Mouse (Mus musculus) embryonic facial prominence, embryonic 13.5 days (tissue): ENCODE measurements at regions not wholly inside any gene's neighbourhood (a gene's known extent, or its start where the extent isn't known, plus 50 kb on each side); places are given as distances from the start of the nearest gene placed in this dataset.
"Not testable (repeated sequence)": the region's sequence is repeated elsewhere in the genome, so short reads cannot be mapped to it uniquely, and the experiment has no call there.

Experiments
- ATAC-seq: fragments of 200-750 bp; cut with Nextera tagmentation; 2 replicates; pipeline ENCODE4 v1.8.0; 2017; ENCODE audit warnings: low read depth; ENCODE audit not compliant: insufficient number of reproducible peaks, insufficient read depth, low FRiP score, low TSS enrichment
- H3K27ac ChIP-seq: fragments of 300-500 bp; sonication (generic); 2 replicates; pipeline ENCODE4 v1.5.1; 2015; ENCODE audit warnings: moderate library complexity, mild to moderate bottlenecking, inconsistent platforms
- H3K27me3 ChIP-seq: fragments of 300-500 bp; sonication (generic); 2 replicates; pipeline ENCODE4 v1.6.1; 2015; ENCODE audit warnings: mild to moderate bottlenecking, inconsistent platforms
- H3K36me3 ChIP-seq: fragments of 300-500 bp; sonication (generic); 2 replicates; pipeline ENCODE4 v1.6.1; 2015; ENCODE audit warnings: mild to moderate bottlenecking, inconsistent platforms
- H3K4me1 ChIP-seq: fragments of 300-500 bp; sonication (generic); 2 replicates; pipeline ENCODE4 v1.6.1; 2015; ENCODE audit warnings: inconsistent platforms
- H3K4me2 ChIP-seq: fragments of 300-500 bp; sonication (generic); 2 replicates; pipeline ENCODE4 v1.6.1; 2015; ENCODE audit warnings: moderate library complexity, mild to moderate bottlenecking, inconsistent platforms
- H3K4me3 ChIP-seq: fragments of 300-500 bp; sonication (generic); 2 replicates; pipeline ENCODE4 v1.5.1; 2015; ENCODE audit warnings: mild to moderate bottlenecking, inconsistent platforms
- H3K9ac ChIP-seq: fragments of 300-500 bp; sonication (generic); 2 replicates; pipeline ENCODE4 v1.6.1; 2015; ENCODE audit warnings: mild to moderate bottlenecking, inconsistent platforms
- H3K9me3 ChIP-seq: fragments of 300-500 bp; sonication (generic); 2 replicates; pipeline ENCODE4 v1.6.1; 2016; ENCODE audit warnings: inconsistent platforms
- WGBS: fragments of 180-500 bp; shearing (Covaris S2); methylation state at CpG from one replicate; pipeline ENCODE4 v1.1.7; 2015; ENCODE audit warnings: mixed read lengths; 5-methylcytosine and 5-hydroxymethylcytosine counted together

DNA sequence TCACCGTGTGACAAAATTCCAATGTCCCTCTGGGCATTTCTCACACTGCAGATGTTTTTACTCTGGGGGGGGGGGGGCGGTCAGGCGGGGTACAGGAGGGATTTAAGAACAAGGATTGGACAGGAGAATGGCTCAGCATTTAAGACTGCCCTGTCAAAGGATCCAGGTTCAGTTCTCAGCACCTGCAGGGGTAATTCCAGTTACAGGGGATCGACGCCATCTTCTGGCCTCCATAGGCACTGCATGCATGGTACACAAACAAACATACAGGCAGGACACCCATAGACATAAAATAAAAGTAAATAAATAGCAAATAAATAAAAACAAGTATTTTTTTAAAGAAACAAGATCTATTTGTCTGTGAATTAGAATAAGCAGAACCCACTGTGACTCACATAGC, 383.1 kb upstream of the Arid1b start:
- H3K27ac ChIP-seq = no peak overlapping the region
- no peaks in the 10 kb centered on the region for H3K4me1 ChIP-seq
- H3K36me3 ChIP-seq = no peaks in the 10 kb centered on the region
- 88% methylated on average over 5 of the region's 5 CpGs for WGBS
- no peak for ATAC-seq
- H3K4me3 ChIP-seq = no peak overlapping the region
- H3K9ac ChIP-seq = no peak overlapping the region
- H3K9me3 ChIP-seq = peaks cover 7% of the 10 kb centered on the region
- H3K27me3 ChIP-seq = no peaks in the 10 kb centered on the region
- no peak overlapping the region for H3K4me2 ChIP-seq

- ATAC-seq = no peak
- WGBS = 79% methylated on average over 2 of the region's 2 CpGs
- H3K36me3 ChIP-seq = no peaks in the 10 kb centered on the region
Measured at GRCm38 (mm10) chr17:4611711-4612110, 382.4 kb upstream of the Arid1b start.

GRCm38 (mm10) chr17:4612136-4612535, 382.0 kb upstream of the Arid1b start:
- no peak overlapping the region for H3K9ac ChIP-seq
- no peaks in the 10 kb centered on the region for H3K27me3 ChIP-seq
- no peak for ATAC-seq
- H3K9me3 ChIP-seq = peaks cover 7% of the 10 kb centered on the region
- no peak overlapping the region for H3K27ac ChIP-seq
- WGBS = 50% methylated on average over 10 of the region's 10 CpGs
- H3K4me2 ChIP-seq = no peak overlapping the region
- H3K36me3 ChIP-seq = no peaks in the 10 kb centered on the region
- no peaks in the 10 kb centered on the region for H3K4me1 ChIP-seq
- no peak overlapping the region for H3K4me3 ChIP-seq

More at GRCm38 (mm10) chr17:4611711-4612110, 382.4 kb upstream of the Arid1b start:
- Histone ChIP-seq H3K4me1 (no peaks in the 10 kb centered on the region), H3K4me2 (no peak overlapping the region), H3K27ac (no peak overlapping the region), H3K4me3 (no peak overlapping the region), H3K27me3 (no peaks in the 10 kb centered on the region), H3K9me3 (peaks cover 7% of the 10 kb centered on the region), H3K9ac (no peak overlapping the region)

- Histone ChIP-seq H3K4me2 (no peak overlapping the region), H3K9me3 (peaks cover 5% of the 10 kb centered on the region), H3K9ac (no peak overlapping the region), H3K36me3 (no peaks in the 10 kb centered on the region), H3K27me3 (no peaks in the 10 kb centered on the region), H3K27ac (no peak overlapping the region), H3K4me1 (no peaks in the 10 kb centered on the region), H3K4me3 (no peak overlapping the region)
- 87% methylated on average over 7 of the region's 7 CpGs for WGBS
- ATAC-seq = no peak
Measured at GRCm38 (mm10) chr17:4612741-4613140, 381.4 kb upstream of the Arid1b start.

DNA sequence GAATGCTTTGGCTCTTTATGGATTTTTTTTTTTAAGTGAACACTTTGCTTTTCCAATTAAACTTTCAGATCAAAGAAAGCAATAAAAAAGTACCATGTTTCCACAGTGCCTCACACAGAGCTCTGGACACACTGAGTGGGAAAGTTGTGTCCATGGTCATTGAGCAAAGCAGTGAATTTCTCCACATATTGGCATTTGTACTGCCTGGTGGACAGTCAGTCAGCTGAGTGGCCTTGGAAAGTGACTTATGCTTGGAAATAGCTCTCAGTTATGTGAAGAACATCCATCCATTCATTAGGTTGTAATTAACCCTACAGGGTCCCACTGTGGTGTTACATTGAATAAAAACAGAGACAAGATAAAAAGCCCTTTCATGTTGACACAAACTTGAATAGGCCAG, 373.8 kb upstream of the Arid1b start:
- H3K27ac ChIP-seq = no peak overlapping the region
- H3K4me3 ChIP-seq = no peak overlapping the region
- H3K9me3 ChIP-seq = no peaks in the 10 kb centered on the region
- H3K27me3 ChIP-seq = no peaks in the 10 kb centered on the region
- H3K4me2 ChIP-seq = no peak overlapping the region
- H3K36me3 ChIP-seq = no peaks in the 10 kb centered on the region
- H3K9ac ChIP-seq = no peak overlapping the region
- no peaks in the 10 kb centered on the region for H3K4me1 ChIP-seq
- ATAC-seq = no peak

- not testable (repeated sequence) for H3K9me3 ChIP-seq, H3K36me3 ChIP-seq, H3K4me1 ChIP-seq, H3K27me3 ChIP-seq, ATAC-seq, H3K27ac ChIP-seq, H3K4me2 ChIP-seq, H3K9ac ChIP-seq, H3K4me3 ChIP-seq
- 94% methylated on average over 1 of the region's 1 CpGs for WGBS
Measured at GRCm38 (mm10) chr17:4626126-4626525, 368.0 kb upstream of the Arid1b start.

- Histone ChIP-seq H3K4me2 (no peak overlapping the region), H3K36me3 (no peaks in the 10 kb centered on the region), H3K4me3 (no peak overlapping the region), H3K4me1 (no peaks in the 10 kb centered on the region), H3K27me3 (no peaks in the 10 kb centered on the region), H3K9me3 (no peaks in the 10 kb centered on the region), H3K27ac (no peak overlapping the region), H3K9ac (no peak overlapping the region)
- WGBS = 83% methylated on average over 7 of the region's 7 CpGs
- ATAC-seq = no peak
Measured at GRCm38 (mm10) chr17:4627542-4627941, 366.6 kb upstream of the Arid1b start.

DNA sequence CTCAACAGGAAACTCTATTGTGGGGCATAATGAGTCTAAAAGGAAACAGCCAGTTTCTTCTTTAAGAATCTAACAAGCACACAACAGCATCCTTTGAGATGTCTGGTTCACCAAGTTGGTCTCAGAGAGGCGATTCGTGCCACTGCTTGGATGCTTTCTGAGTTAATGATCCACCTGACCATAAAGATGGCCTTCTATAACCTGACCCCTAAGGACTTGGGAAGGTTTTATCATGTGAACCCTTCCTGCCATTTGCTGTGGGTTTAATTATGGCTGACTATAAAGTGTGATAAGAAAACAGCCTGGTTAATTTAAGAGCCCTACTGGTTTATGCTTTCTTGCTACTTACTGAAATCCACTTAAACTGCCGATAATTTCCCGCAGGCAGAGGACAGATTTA, 363.0 kb upstream of the Arid1b start:
- no peaks in the 10 kb centered on the region for H3K36me3 ChIP-seq
- no peak overlapping the region for H3K9ac ChIP-seq
- no peaks in the 10 kb centered on the region for H3K4me1 ChIP-seq
- no peaks in the 10 kb centered on the region for H3K27me3 ChIP-seq
- ATAC-seq = no peak
- H3K4me3 ChIP-seq = no peak overlapping the region
- H3K4me2 ChIP-seq = no peak overlapping the region
- H3K9me3 ChIP-seq = no peaks in the 10 kb centered on the region
- no peak overlapping the region for H3K27ac ChIP-seq
- 91% methylated on average over 4 of the region's 4 CpGs for WGBS

GRCm38 (mm10) chr17:4632506-4632905, 361.6 kb upstream of the Arid1b start:
- H3K36me3 ChIP-seq = no peaks in the 10 kb centered on the region
- H3K4me3 ChIP-seq = no peak overlapping the region
- 92% methylated on average over 2 of the region's 2 CpGs for WGBS
- no peak for ATAC-seq
- H3K4me1 ChIP-seq = no peaks in the 10 kb centered on the region
- H3K27me3 ChIP-seq = no peaks in the 10 kb centered on the region
- H3K4me2 ChIP-seq = no peak overlapping the region
- no peaks in the 10 kb centered on the region for H3K9me3 ChIP-seq
- no peak overlapping the region for H3K27ac ChIP-seq
- no peak overlapping the region for H3K9ac ChIP-seq

DNA sequence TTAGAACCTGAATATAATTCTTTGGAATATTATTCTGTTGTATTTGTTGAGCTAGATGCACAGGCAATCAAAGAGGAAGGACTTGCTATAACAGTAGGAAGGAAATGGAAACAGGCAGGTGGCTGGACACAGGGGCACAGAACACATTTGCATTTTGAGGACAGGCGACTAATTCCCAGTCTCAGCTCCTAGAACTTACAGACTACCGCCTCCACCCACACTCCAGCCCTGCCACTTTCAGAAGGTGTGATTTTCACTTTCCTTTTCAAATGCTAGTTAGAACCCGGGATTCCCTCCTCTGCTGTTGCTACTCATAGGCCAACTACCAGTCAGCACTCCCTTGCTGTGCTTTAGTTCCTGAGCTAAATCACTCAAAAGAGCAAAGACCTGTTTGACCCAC, 360.4 kb upstream of the Arid1b start:
- Histone ChIP-seq H3K27me3 (no peaks in the 10 kb centered on the region), H3K4me2 (no peak overlapping the region), H3K9ac (no peak overlapping the region), H3K4me1 (no peaks in the 10 kb centered on the region), H3K27ac (no peak overlapping the region), H3K36me3 (no peaks in the 10 kb centered on the region), H3K9me3 (no peaks in the 10 kb centered on the region), H3K4me3 (no peak overlapping the region)
- no peak for ATAC-seq
- WGBS = 70% methylated on average over 3 of the region's 3 CpGs

GRCm38 (mm10) chr17:4636796-4637353, 357.3 kb upstream of the Arid1b start:
- no peak overlapping the region for H3K27ac ChIP-seq
- ATAC-seq = no peak
- 62% methylated on average over 5 of the region's 5 CpGs for WGBS
- peaks cover 4% of the 10 kb centered on the region; the same call in 1 of the 2 replicates for H3K4me1 ChIP-seq
- no peaks in the 10 kb centered on the region for H3K36me3 ChIP-seq
- H3K4me2 ChIP-seq = no peak overlapping the region
- H3K9ac ChIP-seq = no peak overlapping the region
- no peaks in the 10 kb centered on the region for H3K9me3 ChIP-seq
- no peak overlapping the region for H3K4me3 ChIP-seq
- H3K27me3 ChIP-seq = no peaks in the 10 kb centered on the region

GRCm38 (mm10) chr17:4639531-4639930, 354.6 kb upstream of the Arid1b start:
- Histone ChIP-seq H3K27me3 (no peaks in the 10 kb centered on the region), H3K27ac (no peak overlapping the region), H3K4me1 (peaks cover 4% of the 10 kb centered on the region; the same call in 1 of the 2 replicates), H3K36me3 (no peaks in the 10 kb centered on the region), H3K9me3 (no peaks in the 10 kb centered on the region), H3K4me3 (no peak overlapping the region), H3K4me2 (no peak overlapping the region), H3K9ac (no peak overlapping the region)
- no peak for ATAC-seq
- 86% methylated on average over 4 of the region's 4 CpGs for WGBS

DNA sequence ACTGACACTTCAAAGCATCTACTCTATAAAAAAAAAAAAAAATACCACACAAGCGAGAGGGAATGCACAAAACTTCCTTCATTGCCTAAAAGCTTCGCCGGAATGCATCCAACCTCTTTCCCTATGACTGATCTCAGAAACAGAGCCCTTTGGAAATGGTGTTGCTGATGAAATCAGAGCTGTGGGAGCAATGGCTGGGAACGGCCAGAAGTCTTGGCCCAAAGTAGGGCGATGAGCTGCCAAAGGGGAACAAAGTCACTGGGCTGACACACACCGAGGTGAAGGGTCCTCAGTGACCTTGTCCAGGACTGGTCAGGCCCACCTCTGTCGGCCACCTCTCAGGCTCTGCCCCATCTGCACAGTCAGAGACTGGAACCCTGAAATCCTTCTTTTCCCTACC, 353.6 kb upstream of the Arid1b start:
- 84% methylated on average over 7 of the region's 7 CpGs for WGBS

More for the DNA sequence above, 353.6 kb upstream of the Arid1b start:
- H3K4me2 ChIP-seq = no peak overlapping the region
- ATAC-seq = no peak
- peaks cover 4% of the 10 kb centered on the region; the same call in 1 of the 2 replicates for H3K4me1 ChIP-seq
- H3K27me3 ChIP-seq = no peaks in the 10 kb centered on the region
- no peak overlapping the region for H3K9ac ChIP-seq
- no peaks in the 10 kb centered on the region for H3K9me3 ChIP-seq
- H3K27ac ChIP-seq = no peak overlapping the region
- no peak overlapping the region for H3K4me3 ChIP-seq
- no peaks in the 10 kb centered on the region for H3K36me3 ChIP-seq
